Mouse (Mus musculus) brain, embryonic 14.5 days (tissue): ENCODE results near the gene Cdon.

Experiments
- CTCF ChIP-seq: fragments of 200-500 bp; IDR thresholded peaks from 2 replicates; pipeline ENCODE4 v1.5.1; 2012; ENCODE audit warnings: inconsistent platforms, mild to moderate bottlenecking, moderate library complexity, borderline replicate concordance; ENCODE audit not compliant: insufficient read depth, insufficient read length; ENCODE audit errors: extremely low read depth
- POLR2A ChIP-seq: fragments of 200-500 bp; IDR thresholded peaks from 2 replicates; pipeline ENCODE4 v1.6.1; 2012; ENCODE audit warnings: mild to moderate bottlenecking, inconsistent platforms, borderline replicate concordance; ENCODE audit not compliant: poor library complexity, insufficient read depth, insufficient read length, severe bottlenecking; ENCODE audit errors: extremely low read depth

GRCm38 (mm10) chr9:35411975-35412374, 9.0 kb upstream of the Cdon start:
- no peak for TF ChIP-seq POLR2A
- no peak for TF ChIP-seq CTCF
